Mouse (Mus musculus): ENCODE data around the gene Ifnz.
"Not testable (repeated sequence)": the region's sequence is repeated elsewhere in the genome, so short reads cannot be mapped to it uniquely, and the experiment has no call there.

DNA sequence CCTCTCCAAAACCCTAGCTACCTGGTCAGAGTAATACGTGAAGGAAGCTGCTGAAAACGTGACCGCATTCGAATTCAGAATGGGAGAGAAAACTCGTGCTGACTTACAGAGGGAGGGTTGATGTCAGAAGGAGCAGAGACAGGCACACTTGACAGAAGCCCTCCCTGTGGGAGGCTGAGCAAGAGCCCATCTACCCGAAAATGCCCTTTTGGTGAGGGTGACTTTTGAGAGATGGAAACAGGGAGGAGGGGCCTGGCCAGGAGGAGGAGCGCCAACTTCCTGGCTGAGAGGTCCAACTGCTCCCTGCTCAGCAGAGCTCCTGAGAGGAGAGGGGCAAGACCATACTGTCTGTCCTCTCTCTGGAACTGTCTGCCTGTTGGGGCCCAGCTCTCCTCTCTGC, 17.4 kb downstream of the Ifnz start, which contains the start of gene Gm13285:
- not testable (repeated sequence) for TF ChIP-seq CTCF (IDR thresholded peaks at IDR 0.05; ENCODE audit: low read depth, low read length); POLR2A (IDR thresholded peaks at IDR 0.05; ENCODE audit: insufficient read depth, low read length)
